Mouse (Mus musculus) spleen, adult 2 months (tissue): ENCODE data around the gene Gtf2f2.

ENCODE experiments used
- CTCF ChIP-seq: fragments of 200-500 bp; IDR thresholded peaks from 2 replicates; pipeline ENCODE4 v1.5.1; 2011; ENCODE audit warnings: mild to moderate bottlenecking, inconsistent platforms; ENCODE audit not compliant: insufficient read depth, insufficient read length, insufficient replicate concordance; ENCODE audit errors: extremely low read depth
- POLR2A ChIP-seq: fragments of 200-500 bp; IDR thresholded peaks from 2 replicates; pipeline ENCODE4 v1.6.1; 2011; ENCODE audit warnings: low read depth, low read length, inconsistent platforms

DNA sequence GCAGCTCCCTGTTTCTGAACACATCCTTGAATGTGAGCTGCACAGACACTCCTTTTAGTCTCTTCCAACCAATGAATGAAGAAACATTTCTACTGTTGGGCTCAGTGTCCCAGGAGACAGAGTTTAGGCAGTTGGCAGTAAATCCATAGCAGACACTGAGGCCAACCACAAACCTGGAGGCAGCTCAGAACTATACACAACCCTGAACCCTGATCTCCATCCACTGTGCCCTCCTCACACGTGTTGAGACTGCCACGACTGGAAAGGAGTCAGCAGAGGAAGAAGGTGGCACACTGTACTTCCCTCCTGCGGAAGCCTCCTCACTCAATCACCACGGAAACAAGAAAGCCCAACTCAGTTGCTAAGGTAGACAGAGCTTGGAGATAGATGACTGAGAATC lies 25.6 kb downstream of the Gtf2f2 start:
- TF ChIP-seq CTCF: no peak
- TF ChIP-seq POLR2A: no peak
